Mouse (Mus musculus): Measurements from ENCODE around the gene Adamts17. TPM values are rescaled to one million over a fixed set of nuclear protein-coding genes. Genes with fewer than 3 reads are reported as not detected.

Gene Adamts17
- total and polyA plus RNA-seq, 3 experiments, result not detected

GRCm38 (mm10) chr7:67183786-67184185 is 344.3 kb downstream of the Adamts17 start:
- dilution Hi-C loops (cut with MboI; ENCODE audit: extremely low pct_ligation_motif_present, extremely low pct_unique_long_range_greater_than_20kb, low sequenced_read_pairs), result no loop called here

GRCm38 (mm10) chr7:67199412-67199811 is 359.9 kb downstream of the Adamts17 start:
- H3K79me2 ChIP-seq (replicated peaks; ENCODE audit: control insufficient read depth, extremely low read depth, insufficient read depth, poor library complexity, severe bottlenecking), result no peaks in the 10 kb centered on the region
- H3K4me2 ChIP-seq (ENCODE audit: insufficient read depth, low read depth, poor library complexity, severe bottlenecking), result no peak overlapping the region
- no peaks in the 10 kb centered on the region for H3K9me3 ChIP-seq (replicated peaks; ENCODE audit: low read length)
- H3K4me1 ChIP-seq (ENCODE audit: control insufficient read depth in 1 of 2, insufficient read depth in 2 of 2), result no peaks in the 10 kb centered on the region
- peaks cover 27% of the 10 kb centered on the region for H3K27me3 ChIP-seq (replicated peaks)
- TF ChIP-seq TCF12 (IDR thresholded peaks at IDR 0.05; ENCODE audit: low read depth, low read length) (no peak), NELFE (IDR thresholded peaks at IDR 0.05; ENCODE audit: low read depth, low read length) (no peak), USF1 (IDR thresholded peaks at IDR 0.05; ENCODE audit: low read depth, low read length) (no peak), RAD21 (IDR thresholded peaks at IDR 0.05; ENCODE audit: low read depth, low read length) (peak; percentile 81), BHLHE40 (IDR thresholded peaks at IDR 0.05; ENCODE audit: low read depth, low read length) (peak; percentile 31; the same call in 1 of the 2 replicates), MAFK (IDR thresholded peaks at IDR 0.05; ENCODE audit: insufficient replicate concordance, low read length) (no peak), MYC (IDR thresholded peaks at IDR 0.05; ENCODE audit: low read depth, low read length) (no peak), TBP (conservative IDR thresholded peaks at IDR 0.05; ENCODE audit: low read depth, low read length) (no peak), CTCF (conservative IDR thresholded peaks at IDR 0.05 in 1 of 2, IDR thresholded peaks at IDR 0.05 in 1 of 2; ENCODE audit: low read depth in 2 of 2, low read length in 2 of 2) (peak; percentile 67 to 83), EP300 (IDR thresholded peaks at IDR 0.05; ENCODE audit: low read length) (no peak), NRF1 (IDR thresholded peaks at IDR 0.05; ENCODE audit: low read depth, low read length) (no peak), SMC3 (IDR thresholded peaks at IDR 0.05; ENCODE audit: low read depth, low read length) (peak; percentile 81), JUND (conservative IDR thresholded peaks at IDR 0.05; ENCODE audit: low read depth, low read length) (no peak), ZC3H11A (IDR thresholded peaks at IDR 0.05; ENCODE audit: low read depth, low read length) (peak; percentile 34), MXI1 (IDR thresholded peaks at IDR 0.05; ENCODE audit: low read depth, low read length) (no peak), POLR2A (IDR thresholded peaks at IDR 0.05; ENCODE audit: low read depth, low read length) (no peak)
- no peak overlapping the region for H3K9ac ChIP-seq (ENCODE audit: insufficient read depth, low read depth)
- in situ Hi-C loops (cut with MboI; ENCODE audit: low pct_ligation_motif_present, low pct_unique_long_range_greater_than_20kb, low sequenced_read_pairs), result no loop called here
- peak; percentile 43 for DNase-seq (ENCODE audit: extremely low read depth)
- dilution Hi-C loops (cut with MboI; ENCODE audit: extremely low pct_ligation_motif_present, extremely low pct_unique_long_range_greater_than_20kb, low sequenced_read_pairs), result no loop called here
- no peaks in the 10 kb centered on the region for H3K36me3 ChIP-seq (replicated peaks in 1 of 2; ENCODE audit: control insufficient read depth in 1 of 2, insufficient read depth in 1 of 2, low read length in 1 of 2)
- no peak overlapping the region for H3K4me3 ChIP-seq (replicated peaks in 1 of 3; ENCODE audit: low read depth in 2 of 3, low read length in 2 of 3, poor library complexity in 1 of 3)
- no peak overlapping the region for H3K27ac ChIP-seq (ENCODE audit: insufficient read depth, low read depth)

More at GRCm38 (mm10) chr7:67183786-67184185, 344.3 kb downstream of the Adamts17 start:
- in situ Hi-C loops (cut with MboI; ENCODE audit: low pct_ligation_motif_present, low pct_unique_long_range_greater_than_20kb, low sequenced_read_pairs), result no loop called here
- H3K27ac ChIP-seq (ENCODE audit: insufficient read depth, low read depth), result no peak overlapping the region
- H3K36me3 ChIP-seq (replicated peaks in 1 of 2; ENCODE audit: control insufficient read depth in 1 of 2, insufficient read depth in 1 of 2, low read length in 1 of 2), result no peaks in the 10 kb centered on the region
- no peak overlapping the region for H3K9ac ChIP-seq (ENCODE audit: insufficient read depth, low read depth)
- peaks cover 8% of the 10 kb centered on the region for H3K9me3 ChIP-seq (replicated peaks; ENCODE audit: low read length)
- H3K79me2 ChIP-seq (replicated peaks; ENCODE audit: control insufficient read depth, extremely low read depth, insufficient read depth, poor library complexity, severe bottlenecking), result no peaks in the 10 kb centered on the region
- TF ChIP-seq USF1 (IDR thresholded peaks at IDR 0.05; ENCODE audit: low read depth, low read length) (no peak), POLR2AphosphoS2 (IDR thresholded peaks at IDR 0.05; ENCODE audit: low read depth, low read length) (no peak), RAD21 (IDR thresholded peaks at IDR 0.05; ENCODE audit: low read depth, low read length) (no peak), SMC3 (IDR thresholded peaks at IDR 0.05; ENCODE audit: low read depth, low read length) (no peak), CHD2 (IDR thresholded peaks at IDR 0.05; ENCODE audit: low read length) (no peak), ZNF384 (IDR thresholded peaks at IDR 0.05; ENCODE audit: low read depth, low read length) (no peak), KAT2A (IDR thresholded peaks at IDR 0.05; ENCODE audit: insufficient replicate concordance, low read length) (no peak), ZMIZ1 (IDR thresholded peaks at IDR 0.05; ENCODE audit: low read depth, low read length) (no peak), MXI1 (IDR thresholded peaks at IDR 0.05; ENCODE audit: low read depth, low read length) (no peak), JUND (conservative IDR thresholded peaks at IDR 0.05; ENCODE audit: low read depth, low read length) (no peak), MEF2A (IDR thresholded peaks at IDR 0.05; ENCODE audit: borderline replicate concordance, low read depth, low read length) (no peak), E2F4 (IDR thresholded peaks at IDR 0.05; ENCODE audit: insufficient replicate concordance, low read depth, low read length) (no peak), MYC (IDR thresholded peaks at IDR 0.05; ENCODE audit: low read depth, low read length) (no peak), CTCF (conservative IDR thresholded peaks at IDR 0.05 in 1 of 2, IDR thresholded peaks at IDR 0.05 in 1 of 2; ENCODE audit: low read depth in 2 of 2, low read length in 2 of 2) (no peak), TCF12 (IDR thresholded peaks at IDR 0.05; ENCODE audit: low read depth, low read length) (no peak), CHD1 (IDR thresholded peaks at IDR 0.05; ENCODE audit: low read depth, low read length) (no peak), USF2 (conservative IDR thresholded peaks at IDR 0.05; ENCODE audit: low read depth, low read length) (no peak)
- H3K4me1 ChIP-seq (ENCODE audit: control insufficient read depth in 1 of 2, insufficient read depth in 2 of 2), result no peaks in the 10 kb centered on the region
- DNase-seq (ENCODE audit: extremely low read depth), result no peak
- H3K4me2 ChIP-seq (ENCODE audit: insufficient read depth, low read depth, poor library complexity, severe bottlenecking), result no peak overlapping the region
- no peak overlapping the region for H3K4me3 ChIP-seq (replicated peaks in 1 of 3; ENCODE audit: low read depth in 2 of 3, low read length in 2 of 3, poor library complexity in 1 of 3)
- H3K27me3 ChIP-seq (replicated peaks), result peaks cover 23% of the 10 kb centered on the region
